Mouse (Mus musculus): ENCODE measurements around the gene Zscan21. TPM values are rescaled to one million over a fixed set of nuclear protein-coding genes. Genes with fewer than 3 reads are reported as not detected.

Gene Zscan21
- polyA plus RNA-seq, 1 experiment from 2014 or later: 63.0 TPM

DNA sequence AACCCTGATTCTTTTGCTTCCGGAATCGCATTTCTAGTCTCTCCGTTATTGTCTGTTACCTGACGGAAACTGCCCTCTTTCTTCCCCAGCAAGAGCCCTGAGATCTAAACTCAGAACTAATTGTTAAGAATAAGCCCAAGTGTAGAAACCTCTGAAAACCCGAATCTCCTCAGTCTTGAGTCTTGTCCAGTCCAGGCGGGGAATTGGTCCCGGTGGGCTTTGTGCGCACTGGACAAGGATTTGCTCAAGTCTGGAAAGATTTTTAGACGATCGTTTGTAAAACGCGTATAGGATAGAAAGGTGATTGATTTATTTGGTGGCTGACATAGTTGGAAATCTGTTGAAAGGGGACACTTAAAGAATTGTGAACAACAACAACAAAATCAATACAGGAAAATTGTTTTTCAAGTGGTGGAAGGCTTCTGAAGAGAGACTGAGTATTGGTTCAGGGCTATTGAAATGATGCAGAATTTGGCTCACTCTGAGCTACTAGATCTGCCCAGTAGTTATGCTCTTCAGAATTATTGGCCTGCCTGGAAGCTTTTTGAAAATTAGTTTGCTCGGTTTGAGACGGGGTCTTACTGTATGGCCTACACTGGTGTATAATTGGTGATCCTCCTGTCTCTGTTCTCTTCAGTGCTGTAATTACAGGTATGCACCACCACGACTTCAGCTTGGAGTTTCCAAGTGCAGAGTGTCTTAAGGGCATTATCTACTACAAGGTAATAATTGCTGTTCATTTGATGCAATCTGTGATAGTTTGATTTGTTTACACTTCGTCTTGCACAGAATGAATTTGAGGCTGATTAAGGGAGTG is 704 bp downstream of the Zscan21 start:
- DNase-seq (peak; percentile 19), ATAC-seq (ENCODE audit: insufficient read depth) (peak; percentile 36)
- Histone ChIP-seq H3K27ac (ENCODE audit: low read depth) (peak overlapping the region; percentile 96), H3K4me1 (ENCODE audit: insufficient read depth) (peaks cover 4% of the 10 kb centered on the region; the same call in 1 of the 2 replicates), H3K9me3 (ENCODE audit: low read depth, low read length) (no peaks in the 10 kb centered on the region), H3K36me3 (ENCODE audit: insufficient read depth) (peaks cover 16% of the 10 kb centered on the region), H3K9ac (peak overlapping the region; percentile 79), H3K4me2 (peak overlapping the region; percentile 67), H3K4me3 (ENCODE audit: low read depth, low read length) (peak overlapping the region; percentile 75), H3K27me3 (ENCODE audit: insufficient read depth, low read length) (no peaks in the 10 kb centered on the region)
- 6% methylated on average over 16 of the region's 16 CpGs for WGBS
- TF ChIP-seq CTCF (IDR thresholded peaks at IDR 0.05; ENCODE audit: low read depth): no peak

DNA sequence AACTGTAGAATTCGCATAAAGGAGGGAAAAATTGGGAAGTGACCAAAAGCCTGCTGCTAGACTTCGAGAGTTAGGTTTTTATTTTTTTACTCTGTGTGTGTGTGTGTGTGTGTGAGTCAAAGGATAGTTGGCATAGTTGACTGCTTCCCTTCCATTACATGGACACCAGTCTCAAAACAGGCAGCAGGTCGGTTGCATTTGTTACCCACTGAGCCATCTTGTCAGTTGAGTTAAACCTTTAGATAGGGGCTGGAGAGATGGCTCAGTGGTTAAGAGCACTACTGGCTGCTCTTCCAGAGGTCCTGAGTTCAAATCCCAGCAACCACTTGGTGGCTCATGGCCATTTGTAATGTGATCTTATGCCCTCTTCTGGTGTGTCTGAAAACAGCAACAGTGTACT is 1.3 kb downstream of the Zscan21 start:
- 55% methylated on average over 3 of the region's 3 CpGs for WGBS
- DNase-seq (peak; percentile 8), ATAC-seq (ENCODE audit: insufficient read depth) (no peak)
- peak overlapping the region; percentile 75 for H3K4me3 ChIP-seq (ENCODE audit: low read depth, low read length)
- H3K27me3 ChIP-seq (ENCODE audit: insufficient read depth, low read length): no peaks in the 10 kb centered on the region
- peaks cover 18% of the 10 kb centered on the region for H3K36me3 ChIP-seq (ENCODE audit: insufficient read depth)
- TF ChIP-seq CTCF (IDR thresholded peaks at IDR 0.05; ENCODE audit: low read depth): peak; percentile 8; the same call in 1 of the 2 replicates
- H3K27ac ChIP-seq (ENCODE audit: low read depth): peak overlapping the region; percentile 96; the same call in 1 of the 2 replicates
- no peaks in the 10 kb centered on the region for H3K9me3 ChIP-seq (ENCODE audit: low read depth, low read length)
- H3K4me1 ChIP-seq (ENCODE audit: insufficient read depth): peaks cover 4% of the 10 kb centered on the region; the same call in 1 of the 2 replicates
- peak overlapping the region; percentile 79 for H3K9ac ChIP-seq
- H3K4me2 ChIP-seq: peak overlapping the region; percentile 67

DNA sequence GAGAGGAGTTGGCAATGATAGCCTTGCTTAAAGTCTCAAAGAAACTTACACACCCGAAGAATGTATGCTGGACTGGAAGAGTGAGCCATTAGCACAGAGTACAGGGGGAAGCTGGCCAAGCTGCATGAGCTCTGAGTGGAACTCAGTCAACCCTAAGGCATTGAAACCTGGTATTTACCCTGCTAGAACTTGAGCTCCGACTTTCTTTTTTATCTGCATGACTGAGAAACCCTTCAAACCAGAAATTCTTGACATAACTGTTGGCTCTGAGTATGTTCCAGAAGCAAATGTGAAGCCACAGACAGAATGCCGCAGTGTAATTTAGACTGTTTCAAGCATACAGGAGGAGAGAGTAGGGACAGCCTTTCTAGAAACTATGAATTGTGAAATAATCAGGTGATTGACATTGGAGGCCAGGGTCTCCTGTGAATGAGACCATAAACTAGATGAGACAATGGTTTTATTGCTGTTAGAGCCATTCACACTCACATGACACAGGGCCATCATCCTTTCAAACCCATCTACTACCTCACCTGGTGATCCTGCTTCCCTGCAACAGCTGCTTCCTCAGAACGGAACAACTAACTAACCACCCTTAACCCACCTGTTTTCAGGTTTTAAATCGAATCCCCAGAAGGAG is 15.8 kb downstream of the Zscan21 start:
- DNase-seq: no peak
- WGBS: 89% methylated on average over 5 of the region's 5 CpGs
- no peak overlapping the region for H3K9ac ChIP-seq

DNA sequence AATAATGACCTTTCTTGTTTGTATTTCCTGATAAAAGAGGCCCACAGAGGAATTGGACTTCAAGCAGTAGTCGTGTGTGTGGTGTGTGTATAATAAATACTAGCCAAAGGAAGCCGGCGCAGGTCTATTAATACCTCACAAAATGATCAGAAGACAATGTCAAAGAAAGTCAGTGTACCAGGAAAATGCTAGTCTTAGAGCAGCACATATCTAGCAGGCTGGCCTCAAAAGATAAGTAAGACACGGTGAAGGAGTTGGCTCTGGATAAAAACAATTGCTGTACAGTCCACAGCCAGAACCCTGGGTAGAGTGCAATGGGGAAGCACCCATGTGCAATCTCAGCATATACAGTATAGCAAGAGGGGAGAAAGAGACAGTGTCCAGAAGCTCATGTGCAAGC is 20.6 kb downstream of the Zscan21 start:
- no peak overlapping the region for H3K4me3 ChIP-seq (ENCODE audit: low read depth, low read length)
- no peak for TF ChIP-seq CTCF (IDR thresholded peaks at IDR 0.05; ENCODE audit: low read depth)
- no peaks in the 10 kb centered on the region for H3K9me3 ChIP-seq (ENCODE audit: low read depth, low read length)
- H3K27me3 ChIP-seq (ENCODE audit: insufficient read depth, low read length): no peaks in the 10 kb centered on the region
- no peak overlapping the region for H3K4me2 ChIP-seq
- 41% methylated on average over 4 of the region's 4 CpGs for WGBS
- DNase-seq (no peak), ATAC-seq (ENCODE audit: insufficient read depth) (no peak)
- H3K9ac ChIP-seq: no peak overlapping the region
- no peak overlapping the region for H3K27ac ChIP-seq (ENCODE audit: low read depth)
- no peaks in the 10 kb centered on the region for H3K4me1 ChIP-seq (ENCODE audit: insufficient read depth)
- H3K36me3 ChIP-seq (ENCODE audit: insufficient read depth): peaks cover 32% of the 10 kb centered on the region

More for the DNA sequence above, 15.8 kb downstream of the Zscan21 start:
- no peak overlapping the region for H3K27ac ChIP-seq (ENCODE audit: low read depth)
- H3K4me2 ChIP-seq: no peak overlapping the region
- TF ChIP-seq CTCF (IDR thresholded peaks at IDR 0.05; ENCODE audit: low read depth): no peak
- no peaks in the 10 kb centered on the region for H3K9me3 ChIP-seq (ENCODE audit: low read depth, low read length)
- peaks cover 73% of the 10 kb centered on the region for H3K36me3 ChIP-seq (ENCODE audit: insufficient read depth)
- no peaks in the 10 kb centered on the region for H3K27me3 ChIP-seq (ENCODE audit: insufficient read depth, low read length)
- H3K4me1 ChIP-seq (ENCODE audit: insufficient read depth): no peaks in the 10 kb centered on the region
- ATAC-seq (ENCODE audit: insufficient read depth): no peak
- no peak overlapping the region for H3K4me3 ChIP-seq (ENCODE audit: low read depth, low read length)

DNA sequence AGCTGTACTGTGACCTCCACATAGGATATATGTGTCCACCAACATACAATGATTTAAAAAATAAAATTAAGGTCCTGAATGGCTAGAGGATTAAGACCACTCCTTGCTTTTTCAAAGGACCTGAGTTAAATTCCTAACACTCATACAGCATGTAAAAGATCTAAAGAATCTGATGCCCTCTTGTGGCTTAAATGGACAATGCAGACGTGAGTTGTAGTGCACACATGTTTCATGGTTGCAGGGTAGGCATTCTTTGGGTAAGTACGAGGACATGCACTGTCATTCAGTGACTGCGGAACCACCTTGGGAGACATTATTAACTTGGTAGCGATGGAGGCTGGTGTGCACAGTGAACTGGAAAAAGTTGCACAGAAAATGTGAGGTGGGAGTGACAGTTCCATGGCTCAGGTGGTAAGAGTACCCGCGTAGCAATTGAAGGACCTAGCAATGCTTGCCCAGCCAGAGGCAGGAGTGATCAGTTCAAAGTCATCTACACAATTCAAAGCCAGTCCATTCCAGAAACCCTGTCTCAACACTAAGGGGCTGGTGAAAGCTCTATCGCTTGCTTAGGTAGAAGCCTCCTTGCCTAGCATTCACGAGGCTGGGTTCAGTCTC is 21.3 kb downstream of the Zscan21 start:
- TF ChIP-seq CTCF (IDR thresholded peaks at IDR 0.05; ENCODE audit: low read depth): peak; percentile 73
- H3K4me1 ChIP-seq (ENCODE audit: insufficient read depth): no peaks in the 10 kb centered on the region
- no peak overlapping the region for H3K4me2 ChIP-seq
- WGBS: 49% methylated on average over 8 of the region's 8 CpGs
- DNase-seq (peak; percentile 87), ATAC-seq (ENCODE audit: insufficient read depth) (peak; percentile 70; the same call in 1 of the 2 replicates)
- no peak overlapping the region for H3K27ac ChIP-seq (ENCODE audit: low read depth)
- H3K36me3 ChIP-seq (ENCODE audit: insufficient read depth): peaks cover 26% of the 10 kb centered on the region
- no peaks in the 10 kb centered on the region for H3K27me3 ChIP-seq (ENCODE audit: insufficient read depth, low read length)
- no peak overlapping the region for H3K9ac ChIP-seq
- no peaks in the 10 kb centered on the region for H3K9me3 ChIP-seq (ENCODE audit: low read depth, low read length)
- H3K4me3 ChIP-seq (ENCODE audit: low read depth, low read length): no peak overlapping the region

DNA sequence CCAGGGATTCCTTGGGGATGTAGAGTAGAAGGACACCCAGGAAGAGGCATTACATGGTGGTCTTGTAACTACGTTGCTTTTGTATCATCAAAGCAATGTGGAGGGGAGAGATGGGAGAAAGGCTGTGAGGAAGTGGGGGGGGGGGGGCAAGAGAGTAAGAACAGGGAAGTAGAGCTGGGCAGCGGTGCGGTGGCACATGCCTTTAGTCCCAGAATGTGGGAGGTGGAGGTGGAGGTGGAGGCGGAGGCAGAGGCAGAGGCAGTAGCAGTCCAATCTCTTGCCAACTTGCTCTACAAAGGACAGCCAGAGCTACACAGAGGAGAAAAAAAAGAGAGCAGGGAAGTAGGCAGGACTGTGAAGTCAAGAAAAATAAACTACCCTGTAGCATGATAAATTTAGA is 21.9 kb downstream of the Zscan21 start:
- ATAC-seq (ENCODE audit: insufficient read depth) (no peak), DNase-seq (no peak)
- no peak overlapping the region for H3K27ac ChIP-seq (ENCODE audit: low read depth)
- no peak overlapping the region for H3K4me2 ChIP-seq
- no peak overlapping the region for H3K4me3 ChIP-seq (ENCODE audit: low read depth, low read length)
- H3K9ac ChIP-seq: no peak overlapping the region
- no peaks in the 10 kb centered on the region for H3K27me3 ChIP-seq (ENCODE audit: insufficient read depth, low read length)
- no peak for TF ChIP-seq CTCF (IDR thresholded peaks at IDR 0.05; ENCODE audit: low read depth)
- H3K36me3 ChIP-seq (ENCODE audit: insufficient read depth): peaks cover 26% of the 10 kb centered on the region
- no peaks in the 10 kb centered on the region for H3K4me1 ChIP-seq (ENCODE audit: insufficient read depth)
- 55% methylated on average over 4 of the region's 4 CpGs for WGBS
- H3K9me3 ChIP-seq (ENCODE audit: low read depth, low read length): no peaks in the 10 kb centered on the region

DNA sequence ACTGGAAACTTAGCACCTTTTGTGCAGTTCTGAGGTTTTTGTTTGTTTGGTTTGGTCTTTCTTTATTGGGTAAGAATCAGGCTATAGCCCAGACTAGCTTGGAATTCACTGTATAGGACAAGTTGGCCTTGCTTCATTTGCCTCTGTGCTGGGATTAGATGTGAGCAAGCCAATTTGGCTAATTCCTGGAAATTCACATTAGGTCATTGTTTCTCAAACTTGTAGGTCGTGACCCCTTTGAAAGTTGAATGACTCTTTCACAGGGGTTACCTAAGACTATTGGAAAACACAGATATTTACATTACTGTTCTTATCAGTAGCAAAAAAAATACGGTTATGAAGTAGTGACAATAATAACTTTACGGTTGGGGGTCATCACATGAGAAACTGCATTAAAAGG is 37.7 kb downstream of the Zscan21 start:
- H3K36me3 ChIP-seq (ENCODE audit: insufficient read depth): peaks cover 28% of the 10 kb centered on the region
- no peaks in the 10 kb centered on the region for H3K9me3 ChIP-seq (ENCODE audit: low read depth, low read length)
- no peak for TF ChIP-seq CTCF (IDR thresholded peaks at IDR 0.05; ENCODE audit: low read depth)
- H3K27ac ChIP-seq (ENCODE audit: low read depth): no peak overlapping the region
- DNase-seq: no peak
- H3K9ac ChIP-seq: 0 out of 2 replicates have a peak overlapping the region, but pooled peaks have one; percentile 81
- peak overlapping the region; percentile 73 for H3K4me3 ChIP-seq (ENCODE audit: low read depth, low read length)
- H3K4me1 ChIP-seq (ENCODE audit: insufficient read depth): no peaks in the 10 kb centered on the region
- WGBS: 59% methylated on average over 3 of the region's 3 CpGs
- H3K4me2 ChIP-seq: peak overlapping the region; percentile 66
- no peak for ATAC-seq (ENCODE audit: insufficient read depth)
- no peaks in the 10 kb centered on the region for H3K27me3 ChIP-seq (ENCODE audit: insufficient read depth, low read length)

Measured in lung, embryonic 14.5 days (tissue).